Mouse (Mus musculus): ENCODE results near the gene Zmym1. TPM values are rescaled to one million over a fixed set of nuclear protein-coding genes. Genes with fewer than 3 reads are reported as not detected.

Zmym1 gene
- total and polyA plus RNA-seq, 3 experiments: 13.2 to 17.6 TPM; not detected in 1

DNA sequence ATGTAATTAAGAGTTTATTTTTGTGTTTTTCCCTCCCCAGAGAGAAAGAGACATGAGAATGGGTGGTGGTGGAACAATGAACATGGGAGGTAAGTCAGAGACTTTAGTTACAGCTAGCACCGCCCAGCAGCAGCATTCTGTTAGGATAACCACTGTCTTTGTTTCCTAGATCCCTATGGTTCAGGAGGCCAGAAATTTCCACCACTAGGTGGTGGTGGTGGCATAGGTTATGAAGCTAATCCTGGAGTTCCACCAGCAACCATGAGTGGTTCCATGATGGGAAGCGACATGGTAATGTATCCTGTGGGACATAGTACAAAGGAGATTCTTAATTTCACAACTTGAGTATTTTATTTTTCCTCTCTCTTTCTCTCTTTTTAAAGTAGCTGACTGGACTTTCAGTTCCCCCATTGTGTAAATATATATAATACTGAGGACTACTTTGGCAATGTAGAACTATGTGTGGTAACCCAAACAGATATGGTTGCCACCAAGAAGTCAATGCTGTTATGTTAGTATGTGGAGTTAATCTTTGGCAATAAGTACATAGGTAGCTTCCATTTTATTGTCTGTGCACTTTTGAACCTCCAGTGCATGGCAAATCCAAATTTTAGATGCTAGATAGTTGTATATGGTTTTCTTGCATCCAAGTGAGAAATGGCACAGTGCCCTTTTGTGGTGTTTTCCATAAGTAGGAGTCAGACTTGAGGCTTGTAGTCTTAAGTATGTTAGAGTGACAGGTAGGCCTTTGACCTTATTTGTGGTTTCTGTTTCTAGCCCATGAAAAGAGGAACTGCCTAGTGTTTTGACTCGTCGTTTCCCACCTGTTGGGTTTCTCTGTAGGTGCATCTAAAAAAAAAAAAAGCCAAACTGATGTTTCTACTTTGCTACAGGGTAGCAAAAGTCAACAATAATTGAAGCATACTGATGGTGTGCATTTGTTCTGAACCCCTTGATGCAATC lies 33.4 kb downstream of the Zmym1 start:
- peak; percentile 58 for DNase-seq (ENCODE audit: low read depth, low spot score)
- H3K4me1 ChIP-seq (ENCODE audit: control insufficient read depth in 1 of 2, insufficient read depth in 2 of 2, low read length in 2 of 2): peaks cover 4 to 18% of the 10 kb centered on the region in 2 experiments; a peak in 3 of 4 replicates
- no peaks in the 10 kb centered on the region for H3K27me3 ChIP-seq (ENCODE audit: control insufficient read depth in 1 of 2, insufficient read depth in 2 of 2, low read length in 2 of 2)

DNA sequence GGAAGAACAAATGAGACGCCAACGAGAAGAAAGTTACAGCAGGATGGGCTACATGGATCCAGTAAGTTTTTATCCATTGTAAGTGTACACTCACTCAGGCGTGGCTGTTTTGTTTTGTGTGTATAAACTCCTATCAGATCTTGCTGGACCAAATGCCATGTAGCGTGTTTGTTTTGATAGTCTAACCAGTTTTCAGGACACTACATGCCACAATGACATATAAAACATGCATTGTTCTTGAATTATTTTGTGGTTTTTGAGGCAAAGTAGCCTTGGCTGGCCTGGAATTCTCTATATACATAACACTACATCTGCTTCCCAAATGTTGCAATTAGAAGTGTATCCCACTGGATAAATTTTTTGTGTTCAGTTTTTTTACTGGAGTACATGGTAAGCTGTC lies 34.1 kb downstream of the Zmym1 start:
- Histone ChIP-seq H3K4me1 (ENCODE audit: control insufficient read depth in 1 of 2, insufficient read depth in 2 of 2, low read length in 2 of 2) (peaks cover 4 to 18% of the 10 kb centered on the region in 2 experiments; a peak in 3 of 4 replicates), H3K79me2 (ENCODE audit: control insufficient read depth, insufficient read depth, low read length, poor library complexity) (peaks cover 64% of the 10 kb centered on the region)

More for the DNA sequence above, 33.4 kb downstream of the Zmym1 start:
- Histone ChIP-seq H3K9me3 (replicated peaks; ENCODE audit: insufficient read depth, low read length) (no peaks in the 10 kb centered on the region), H3K79me2 (ENCODE audit: control insufficient read depth, insufficient read depth, low read length, poor library complexity) (peaks cover 59% of the 10 kb centered on the region), H3K4me3 (ENCODE audit: control insufficient read depth in 1 of 2, insufficient read depth in 1 of 2, low read depth in 2 of 2, low read length in 2 of 2) (no peak overlapping the region), H3K9ac (ENCODE audit: control insufficient read depth, low read depth, low read length, poor library complexity, severe bottlenecking) (no peak overlapping the region), H3K36me3 (ENCODE audit: control insufficient read depth in 1 of 2, insufficient read depth in 2 of 2, low read length in 2 of 2) (peaks cover 74 to 91% of the 10 kb centered on the region in 2 experiments), H3K27ac (ENCODE audit: control insufficient read depth, low read depth, low read length) (no peak overlapping the region)
- TF ChIP-seq POLR2AphosphoS5 (IDR thresholded peaks at IDR 0.05; ENCODE audit: borderline replicate concordance, low read depth, low read length) (no peak), CTCF (IDR thresholded peaks at IDR 0.05 in 2 of 3, conservative IDR thresholded peaks at IDR 0.05 in 1 of 3; ENCODE audit: control insufficient read depth in 1 of 3, insufficient read depth in 1 of 3, low read depth in 2 of 3, low read length in 3 of 3, poor library complexity in 1 of 3, severe bottlenecking in 1 of 3) (peak; percentile 6 to 48 (median 42); a peak in 4 of 6 replicates), UBTF (IDR thresholded peaks at IDR 0.05; ENCODE audit: borderline replicate concordance, insufficient read depth, low read depth, low read length) (no peak), ZMIZ1 (IDR thresholded peaks at IDR 0.05; ENCODE audit: low read depth, low read length) (no peak), MAZ (IDR thresholded peaks at IDR 0.05; ENCODE audit: low read depth, low read length) (no peak), ZNF384 (IDR thresholded peaks at IDR 0.05; ENCODE audit: low read depth, low read length) (peak; percentile 62)

GRCm38 (mm10) chr4:127024240-127024639 lies 36.7 kb downstream of the Zmym1 start:
- Histone ChIP-seq H3K36me3 (ENCODE audit: control insufficient read depth in 1 of 2, insufficient read depth in 2 of 2, low read length in 2 of 2) (peaks cover 49 to 61% of the 10 kb centered on the region in 2 experiments), H3K27me3 (ENCODE audit: control insufficient read depth in 1 of 2, insufficient read depth in 2 of 2, low read length in 2 of 2) (no peaks in the 10 kb centered on the region), H3K79me2 (ENCODE audit: control insufficient read depth, insufficient read depth, low read length, poor library complexity) (peaks cover 65% of the 10 kb centered on the region), H3K27ac (ENCODE audit: control insufficient read depth, low read depth, low read length) (no peak overlapping the region), H3K4me3 (ENCODE audit: control insufficient read depth in 1 of 2, insufficient read depth in 1 of 2, low read depth in 2 of 2, low read length in 2 of 2) (peak overlapping the region; percentile 58 to 79), H3K4me1 (ENCODE audit: control insufficient read depth in 1 of 2, insufficient read depth in 2 of 2, low read length in 2 of 2) (peaks cover 4 to 18% of the 10 kb centered on the region in 2 experiments; a peak in 3 of 4 replicates), H3K9me3 (replicated peaks; ENCODE audit: insufficient read depth, low read length) (no peaks in the 10 kb centered on the region), H3K9ac (ENCODE audit: control insufficient read depth, low read depth, low read length, poor library complexity, severe bottlenecking) (peak overlapping the region; percentile 99)
- DNase-seq (ENCODE audit: low read depth, low spot score): no peak
- TF ChIP-seq MYB (IDR thresholded peaks at IDR 0.05; ENCODE audit: low read depth, low read length): no peak
- no peak for TF ChIP-seq BHLHE40 (IDR thresholded peaks at IDR 0.05; ENCODE audit: borderline replicate concordance, low read depth, low read length)
- TF ChIP-seq GATA1 (IDR thresholded peaks at IDR 0.05; ENCODE audit: low read depth, low read length): no peak
- TF ChIP-seq POLR2AphosphoS5 (IDR thresholded peaks at IDR 0.05; ENCODE audit: borderline replicate concordance, low read depth, low read length): no peak
- TF ChIP-seq RCOR1 (IDR thresholded peaks at IDR 0.05; ENCODE audit: low read depth, low read length): no peak
- TF ChIP-seq ELF1 (IDR thresholded peaks at IDR 0.05; ENCODE audit: low read depth, low read length): no peak
- no peak for TF ChIP-seq USF2 (IDR thresholded peaks at IDR 0.05; ENCODE audit: borderline replicate concordance in 1 of 2, insufficient read depth in 1 of 2, low read depth in 1 of 2, low read length in 2 of 2)
- TF ChIP-seq ZKSCAN1 (IDR thresholded peaks at IDR 0.05; ENCODE audit: low read depth, low read length): no peak
- TF ChIP-seq CHD2 (IDR thresholded peaks at IDR 0.05; ENCODE audit: low read length): no peak
- TF ChIP-seq CHD1 (IDR thresholded peaks at IDR 0.05; ENCODE audit: low read depth, low read length): no peak
- TF ChIP-seq TCF12 (IDR thresholded peaks at IDR 0.05; ENCODE audit: low read depth, low read length): no peak
- TF ChIP-seq GABPA (IDR thresholded peaks at IDR 0.05; ENCODE audit: low read depth, low read length): no peak
- no peak for TF ChIP-seq MEF2A (IDR thresholded peaks at IDR 0.05; ENCODE audit: extremely low read depth, insufficient replicate concordance, low read depth, low read length, poor library complexity, severe bottlenecking)
- TF ChIP-seq TBP (IDR thresholded peaks at IDR 0.05; ENCODE audit: low read depth, low read length): no peak
- no peak for TF ChIP-seq ETS1 (IDR thresholded peaks at IDR 0.05; ENCODE audit: low read depth, low read length)

More for the DNA sequence above, 34.1 kb downstream of the Zmym1 start:
- TF ChIP-seq POLR2AphosphoS2 (IDR thresholded peaks at IDR 0.05; ENCODE audit: low read length) (0 out of 2 replicates have a peak, but pooled peaks have one; percentile 22), MEF2A (IDR thresholded peaks at IDR 0.05; ENCODE audit: extremely low read depth, insufficient replicate concordance, low read depth, low read length, poor library complexity, severe bottlenecking) (no peak), SIN3A (IDR thresholded peaks at IDR 0.05; ENCODE audit: low read length) (peak; percentile 10; the same call in 1 of the 2 replicates)
- Histone ChIP-seq H3K27ac (ENCODE audit: control insufficient read depth, low read depth, low read length) (no peak overlapping the region), H3K9me3 (replicated peaks; ENCODE audit: insufficient read depth, low read length) (no peaks in the 10 kb centered on the region), H3K36me3 (ENCODE audit: control insufficient read depth in 1 of 2, insufficient read depth in 2 of 2, low read length in 2 of 2) (peaks cover 71 to 86% of the 10 kb centered on the region in 2 experiments), H3K4me3 (ENCODE audit: control insufficient read depth in 1 of 2, insufficient read depth in 1 of 2, low read depth in 2 of 2, low read length in 2 of 2) (no peak overlapping the region), H3K9ac (ENCODE audit: control insufficient read depth, low read depth, low read length, poor library complexity, severe bottlenecking) (no peak overlapping the region), H3K27me3 (ENCODE audit: control insufficient read depth in 1 of 2, insufficient read depth in 2 of 2, low read length in 2 of 2) (no peaks in the 10 kb centered on the region)
- DNase-seq (ENCODE audit: low read depth, low spot score): no peak

Data from MEL (cell line).